Comparison of ENCODE assay signal across 9 mouse cellular contexts in genomic region chr5:33431173-33432005, GRCm38 (mm10). TPM values are rescaled to one million over a fixed set of nuclear protein-coding genes. Genes with fewer than 3 reads are reported as not detected.
A peak's percentile ranks its signal among the peaks of the same experiment; 100 is the strongest.
DNase-seq lines count a peak whose midpoint lies in the region; ATAC-seq and TF ChIP-seq lines count a peak whose summit lies in the region.
"Had no signal": no experiment of that assay in that cellular context is flagged by ENCODE, and none has a peak within 500 bp of the region (broad histone marks: within the 10 kb centered on the region; RNA-seq: fewer than 3 reads in every experiment).

No protein-coding gene starts in this region.

- 1% methylated on average over 60 of the region's 77 CpGs for whole genome bisulfite sequencing in kidney, embryonic 14.5 days
- WGBS in embryonic facial prominence, embryonic 11.5 days: under 1% methylated on average over 71 of the region's 77 CpGs
- under 1% methylated on average over 74 of the region's 77 CpGs for WGBS in hindbrain, postnatal 0 days
- under 1% methylated on average over 77 of the region's 77 CpGs for WGBS in neural tube, embryonic 12.5 days

- ATAC-seq in kidney, embryonic 14.5 days (ENCODE audit: low FRiP score, low TSS enrichment): no peak
- ATAC-seq in embryonic facial prominence, embryonic 11.5 days (replicated peaks; ENCODE audit: insufficient number of reproducible peaks, low FRiP score, low TSS enrichment, low read depth): no peak
- no peak for ATAC-seq in hindbrain, postnatal 0 days
- ATAC-seq in neural tube, embryonic 12.5 days (ENCODE audit: low FRiP score, low read depth): no peak
- ATAC-seq in granulocyte monocyte progenitor cell, adult 5-6 weeks (replicated peaks; ENCODE audit: poor library complexity, severe bottlenecking): no peak

- H3K4me1 ChIP-seq in kidney, embryonic 14.5 days (ENCODE audit: control insufficient read depth, insufficient read depth, low read length): peaks cover 16% of the 10 kb centered on the region
- peaks cover 17% of the 10 kb centered on the region for H3K4me1 ChIP-seq in embryonic facial prominence, embryonic 11.5 days (ENCODE audit: control insufficient read depth, insufficient read depth, low read length)
- H3K4me1 ChIP-seq in hindbrain, postnatal 0 days (ENCODE audit: insufficient read depth, low read length): no peaks in the 10 kb centered on the region; the same call in 1 of the 2 replicates
- peaks cover 26% of the 10 kb centered on the region for H3K4me1 ChIP-seq in neural tube, embryonic 12.5 days

- peak overlapping the region; percentile 25 for H3K4me2 ChIP-seq in kidney, embryonic 14.5 days (replicated peaks; ENCODE audit: low read depth, low read length)
- peak overlapping the region; percentile 44 for H3K4me2 ChIP-seq in embryonic facial prominence, embryonic 11.5 days (ENCODE audit: low read depth, low read length)
- H3K4me2 ChIP-seq in hindbrain, postnatal 0 days (ENCODE audit: low read depth, low read length): peak overlapping the region; percentile 30
- H3K4me2 ChIP-seq in neural tube, embryonic 12.5 days (replicated peaks): peak overlapping the region; percentile 49

- DNase-seq in kidney, adult 9 months: no peak
- DNase-seq in embryonic facial prominence, embryonic 11.5 days (ENCODE audit: low spot score): no peak
- DNase-seq in hindbrain, postnatal 0 days (ENCODE audit: low spot score): no peak
- DNase-seq in layer of hippocampus, postnatal 10 days (ENCODE audit: low spot score in 2 of 2): no peak
- DNase-seq in spleen, postnatal 4 days (ENCODE audit: low spot score in 2 of 2): no peak

- H3K9ac ChIP-seq in kidney, embryonic 14.5 days (ENCODE audit: low read depth, low read length): no peak overlapping the region
- H3K9ac ChIP-seq in embryonic facial prominence, embryonic 11.5 days (replicated peaks; ENCODE audit: low read length): no peak overlapping the region; the same call in 1 of the 2 replicates
- no peak overlapping the region for H3K9ac ChIP-seq in hindbrain, postnatal 0 days (replicated peaks; ENCODE audit: low read length)
- H3K9ac ChIP-seq in neural tube, embryonic 12.5 days: peak overlapping the region; percentile 44

- no peak for TF ChIP-seq CTCF in hindbrain, postnatal 0 days (IDR thresholded peaks at IDR 0.05; ENCODE audit: low read depth)

- no peaks in the 10 kb centered on the region for H3K36me3 ChIP-seq in kidney, embryonic 14.5 days (ENCODE audit: control insufficient read depth, insufficient read depth, low read length)
- no peaks in the 10 kb centered on the region for H3K36me3 ChIP-seq in embryonic facial prominence, embryonic 11.5 days (replicated peaks; ENCODE audit: control insufficient read depth, insufficient read depth, low read depth, low read length)
- H3K36me3 ChIP-seq in hindbrain, postnatal 0 days (ENCODE audit: insufficient read depth, low read length): no peaks in the 10 kb centered on the region
- no peaks in the 10 kb centered on the region for H3K36me3 ChIP-seq in neural tube, embryonic 12.5 days

- no peaks in the 10 kb centered on the region for H3K9me3 ChIP-seq in kidney, embryonic 14.5 days (ENCODE audit: control insufficient read depth, low read length)
- H3K9me3 ChIP-seq in embryonic facial prominence, embryonic 11.5 days (replicated peaks; ENCODE audit: control insufficient read depth, low read length): no peaks in the 10 kb centered on the region
- H3K9me3 ChIP-seq in hindbrain, postnatal 0 days (ENCODE audit: low read length): no peaks in the 10 kb centered on the region
- H3K9me3 ChIP-seq in neural tube, embryonic 12.5 days: no peaks in the 10 kb centered on the region

- no peak overlapping the region for H3K27ac ChIP-seq in kidney, embryonic 14.5 days (ENCODE audit: low read depth, low read length)
- H3K27ac ChIP-seq in embryonic facial prominence, embryonic 11.5 days (replicated peaks; ENCODE audit: low read depth, low read length): no peak overlapping the region
- no peak overlapping the region for H3K27ac ChIP-seq in hindbrain, postnatal 0 days
- no peak overlapping the region for H3K27ac ChIP-seq in neural tube, embryonic 12.5 days

- peak overlapping the region; percentile 23 for H3K4me3 ChIP-seq in kidney, embryonic 14.5 days (ENCODE audit: low read length)
- H3K4me3 ChIP-seq in embryonic facial prominence, embryonic 11.5 days (ENCODE audit: low read depth, low read length): peak overlapping the region; percentile 28
- H3K4me3 ChIP-seq in hindbrain, postnatal 0 days (ENCODE audit: low read length): peak overlapping the region; percentile 19
- peak overlapping the region; percentile 24 for H3K4me3 ChIP-seq in neural tube, embryonic 12.5 days
- H3K4me3 ChIP-seq: myocyte had no signal

- H3K27me3 ChIP-seq in kidney, embryonic 14.5 days (ENCODE audit: control insufficient read depth, insufficient read depth, low read length): peaks cover 93% of the 10 kb centered on the region
- peaks cover 81% of the 10 kb centered on the region for H3K27me3 ChIP-seq in embryonic facial prominence, embryonic 11.5 days (ENCODE audit: control insufficient read depth, insufficient read depth, low read length)
- peaks cover 69% of the 10 kb centered on the region for H3K27me3 ChIP-seq in hindbrain, postnatal 0 days (ENCODE audit: insufficient read depth, low read length)
- peaks cover 100% of the 10 kb centered on the region for H3K27me3 ChIP-seq in neural tube, embryonic 12.5 days (replicated peaks)

RNA-seq across cellular contexts. Expression of gene Nkx1-1, which starts 2.4 kb away (rescaled TPM):
- not detected in 2 replicates for polyA plus RNA-seq in kidney, embryonic 14.5 days (2014; fragmentation: Nextera tagmentation; extraction: Ambion mirVana)
- polyA plus RNA-seq in embryonic facial prominence, embryonic 11.5 days (2014; fragmentation: Nextera tagmentation; extraction: Ambion mirVana): 0.17 and 0.18 TPM in 2 replicates
- 6.5 and 7.8 TPM in 2 replicates for total RNA-seq in hindbrain, postnatal 0 days (2014; rRNA removed)
- 0.35 and 0.39 TPM in 2 replicates for polyA plus RNA-seq in hindbrain, postnatal 0 days (2015; fragmentation: Nextera tagmentation; extraction: Ambion mirVana)
- 2.2 and 2.8 TPM in 2 replicates for polyA plus RNA-seq in neural tube, embryonic 12.5 days (2016; fragmentation: Nextera tagmentation; extraction: Ambion mirVana)
- total RNA-seq in layer of hippocampus, postnatal 10 days (2021): not detected
- total RNA-seq in granulocyte monocyte progenitor cell, adult 5-6 weeks (2014; fragmentation: Nextera tagmentation): 0.60 TPM in 1 of 2 replicates, not detected in the other
- total RNA-seq in granulocyte monocyte progenitor cell, adult 5-6 weeks (2017): not detected in 2 replicates
- polyA plus RNA-seq: myocyte had no signal

RNA-seq across cellular contexts. Expression of gene Uvssa, which starts 53.0 kb away (rescaled TPM):
- 7.9 and 8.9 TPM in 2 replicates for polyA plus RNA-seq in kidney, embryonic 14.5 days (2014; fragmentation: Nextera tagmentation; extraction: Ambion mirVana)
- 6.4 and 7.3 TPM in 2 replicates for polyA plus RNA-seq in embryonic facial prominence, embryonic 11.5 days (2014; fragmentation: Nextera tagmentation; extraction: Ambion mirVana)
- total RNA-seq in hindbrain, postnatal 0 days (2014; rRNA removed): 7.7 and 8.7 TPM in 2 replicates
- polyA plus RNA-seq in hindbrain, postnatal 0 days (2015; fragmentation: Nextera tagmentation; extraction: Ambion mirVana): 8.1 and 8.5 TPM in 2 replicates
- polyA plus RNA-seq in neural tube, embryonic 12.5 days (2016; fragmentation: Nextera tagmentation; extraction: Ambion mirVana): 8.5 and 8.7 TPM in 2 replicates
- total RNA-seq in layer of hippocampus, postnatal 10 days (2021): 10 to 100 TPM; 10.5 to 11.8 TPM
- 7.0 and 9.5 TPM in 2 replicates for total RNA-seq in granulocyte monocyte progenitor cell, adult 5-6 weeks (2014; fragmentation: Nextera tagmentation)
- total RNA-seq in granulocyte monocyte progenitor cell, adult 5-6 weeks (2017): 5.8 and 6.6 TPM in 2 replicates
